Mouse (Mus musculus): Measurements from ENCODE around the gene Grid1. TPM values are rescaled to one million over a fixed set of nuclear protein-coding genes. Genes with fewer than 3 reads are reported as not detected.

The Grid1 gene
- polyA plus RNA-seq, 1 experiment = not detected

DNA sequence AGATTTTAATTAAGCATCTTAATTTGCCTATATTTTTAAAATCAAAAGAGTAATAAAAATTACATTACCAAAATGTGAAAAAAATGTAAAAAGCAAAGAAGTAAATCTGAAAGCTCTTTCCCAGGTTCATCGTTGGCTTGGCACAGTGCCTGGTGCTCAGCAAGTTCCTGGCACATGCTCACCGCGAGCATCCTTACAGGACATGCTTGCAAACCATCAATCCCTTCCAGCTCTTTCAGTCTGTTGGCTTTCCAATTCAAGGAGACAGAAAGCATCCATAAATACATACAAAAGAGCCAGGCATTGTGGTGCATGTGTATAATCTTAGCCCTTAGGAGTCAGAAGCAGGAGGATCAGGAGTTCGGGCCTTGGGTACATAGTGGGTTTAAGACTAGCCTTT lies 430.5 kb downstream of the Grid1 start:
- 73% methylated on average over 4 of the region's 4 CpGs for WGBS
- Histone ChIP-seq H3K4me3 (ENCODE audit: insufficient read depth, low read depth, low read length) (no peak overlapping the region), H3K27ac (ENCODE audit: insufficient read depth, low read depth, low read length) (no peak overlapping the region), H3K4me1 (ENCODE audit: control insufficient read depth, insufficient read depth, low read length) (no peaks in the 10 kb centered on the region)
- no peak for TF ChIP-seq CTCF (IDR thresholded peaks at IDR 0.05; ENCODE audit: insufficient read depth, low read depth, low read length)
- TF ChIP-seq POLR2A (IDR thresholded peaks at IDR 0.05; ENCODE audit: insufficient read depth, low read depth, low read length) = no peak

- no peaks in the 10 kb centered on the region for H3K4me1 ChIP-seq (ENCODE audit: control insufficient read depth, insufficient read depth, low read length)
- no peak overlapping the region for H3K27ac ChIP-seq (ENCODE audit: insufficient read depth, low read depth, low read length)
- TF ChIP-seq CTCF (IDR thresholded peaks at IDR 0.05; ENCODE audit: insufficient read depth, low read depth, low read length) = no peak
- no peak for TF ChIP-seq POLR2A (IDR thresholded peaks at IDR 0.05; ENCODE audit: insufficient read depth, low read depth, low read length)
- H3K4me3 ChIP-seq (ENCODE audit: insufficient read depth, low read depth, low read length) = no peak overlapping the region
- WGBS = 79% methylated on average over 2 of the region's 2 CpGs
These were observed 434.6 kb downstream of the Grid1 start for GRCm38 (mm10) chr14:35254477-35254876.

GRCm38 (mm10) chr14:35270260-35270659 lies 450.4 kb downstream of the Grid1 start:
- TF ChIP-seq CTCF (IDR thresholded peaks at IDR 0.05; ENCODE audit: insufficient read depth, low read depth, low read length) (no peak), POLR2A (IDR thresholded peaks at IDR 0.05; ENCODE audit: insufficient read depth, low read depth, low read length) (no peak)
- no peak overlapping the region for H3K27ac ChIP-seq (ENCODE audit: insufficient read depth, low read depth, low read length)
- H3K4me1 ChIP-seq (ENCODE audit: control insufficient read depth, insufficient read depth, low read length) = no peaks in the 10 kb centered on the region
- WGBS = 26% methylated on average over 4 of the region's 4 CpGs
- H3K4me3 ChIP-seq (ENCODE audit: insufficient read depth, low read depth, low read length) = no peak overlapping the region

GRCm38 (mm10) chr14:35309201-35309600 lies 489.3 kb downstream of the Grid1 start:
- TF ChIP-seq POLR2A (IDR thresholded peaks at IDR 0.05; ENCODE audit: insufficient read depth, low read depth, low read length) (no peak), CTCF (IDR thresholded peaks at IDR 0.05; ENCODE audit: insufficient read depth, low read depth, low read length) (no peak)
- Histone ChIP-seq H3K4me3 (ENCODE audit: insufficient read depth, low read depth, low read length) (no peak overlapping the region), H3K27ac (ENCODE audit: insufficient read depth, low read depth, low read length) (no peak overlapping the region), H3K4me1 (ENCODE audit: control insufficient read depth, insufficient read depth, low read length) (no peaks in the 10 kb centered on the region)
- 95% methylated on average over 7 of the region's 7 CpGs for WGBS

GRCm38 (mm10) chr14:35313380-35314299 lies 493.7 kb downstream of the Grid1 start:
- no peaks in the 10 kb centered on the region for H3K4me1 ChIP-seq (ENCODE audit: control insufficient read depth, insufficient read depth, low read length)
- TF ChIP-seq POLR2A (IDR thresholded peaks at IDR 0.05; ENCODE audit: insufficient read depth, low read depth, low read length) = no peak
- TF ChIP-seq CTCF (IDR thresholded peaks at IDR 0.05; ENCODE audit: insufficient read depth, low read depth, low read length) = no peak
- 83% methylated on average over 5 of the region's 5 CpGs for WGBS
- H3K4me3 ChIP-seq (ENCODE audit: insufficient read depth, low read depth, low read length) = no peak overlapping the region
- no peak overlapping the region for H3K27ac ChIP-seq (ENCODE audit: insufficient read depth, low read depth, low read length)

DNA sequence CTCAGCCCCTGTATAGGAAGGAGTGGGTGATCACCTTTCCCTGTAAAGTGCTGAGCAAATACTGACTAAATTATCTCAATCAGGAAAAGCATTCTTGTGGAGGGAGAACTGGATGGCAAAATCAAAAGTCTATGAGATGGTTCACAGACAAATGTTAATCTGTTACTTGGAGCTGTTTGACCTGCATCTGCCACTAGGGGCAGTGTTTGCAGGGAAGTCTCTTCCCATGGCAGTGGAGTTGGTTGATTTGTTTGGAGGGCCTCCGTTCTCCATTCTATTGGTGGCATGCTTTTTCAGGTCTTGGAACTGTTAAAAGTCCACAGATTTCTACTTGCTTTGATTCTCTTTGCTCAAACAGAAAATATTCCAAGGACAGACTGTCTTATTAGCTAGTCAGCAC lies 506.4 kb downstream of the Grid1 start:
- TF ChIP-seq POLR2A (IDR thresholded peaks at IDR 0.05; ENCODE audit: insufficient read depth, low read depth, low read length) (no peak), CTCF (IDR thresholded peaks at IDR 0.05; ENCODE audit: insufficient read depth, low read depth, low read length) (no peak)
- no peaks in the 10 kb centered on the region for H3K4me1 ChIP-seq (ENCODE audit: control insufficient read depth, insufficient read depth, low read length)
- no peak overlapping the region for H3K27ac ChIP-seq (ENCODE audit: insufficient read depth, low read depth, low read length)
- no peak overlapping the region for H3K4me3 ChIP-seq (ENCODE audit: insufficient read depth, low read depth, low read length)
- 84% methylated on average over 1 of the region's 1 CpGs for WGBS

GRCm38 (mm10) chr14:35336561-35336960 lies 516.7 kb downstream of the Grid1 start:
- Histone ChIP-seq H3K4me1 (ENCODE audit: control insufficient read depth, insufficient read depth, low read length) (no peaks in the 10 kb centered on the region), H3K4me3 (ENCODE audit: insufficient read depth, low read depth, low read length) (no peak overlapping the region), H3K27ac (ENCODE audit: insufficient read depth, low read depth, low read length) (no peak overlapping the region)
- WGBS = 70% methylated on average over 3 of the region's 3 CpGs
- no peak for TF ChIP-seq POLR2A (IDR thresholded peaks at IDR 0.05; ENCODE audit: insufficient read depth, low read depth, low read length)
- no peak for TF ChIP-seq CTCF (IDR thresholded peaks at IDR 0.05; ENCODE audit: insufficient read depth, low read depth, low read length)

DNA sequence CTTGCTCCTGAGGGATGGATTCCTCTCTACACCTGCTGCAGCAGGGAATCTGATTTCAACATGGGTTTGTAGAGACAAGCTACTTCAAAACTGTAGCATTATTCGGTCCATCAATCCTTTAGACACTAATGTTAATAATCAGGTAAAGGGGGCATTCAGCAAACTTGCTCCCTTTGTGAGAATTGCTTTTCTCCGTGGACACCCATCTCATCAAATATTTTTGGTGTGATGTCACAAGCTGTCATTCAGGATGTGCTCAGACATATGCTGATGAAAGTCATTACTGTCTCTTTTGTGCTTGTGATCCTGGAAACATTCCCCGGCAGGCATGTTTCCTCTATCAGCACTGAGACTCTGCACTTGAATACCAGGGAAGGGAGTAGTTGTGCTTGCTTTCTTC lies 536.1 kb downstream of the Grid1 start:
- Histone ChIP-seq H3K4me1 (ENCODE audit: control insufficient read depth, insufficient read depth, low read length) (no peaks in the 10 kb centered on the region), H3K4me3 (ENCODE audit: insufficient read depth, low read depth, low read length) (no peak overlapping the region), H3K27ac (ENCODE audit: insufficient read depth, low read depth, low read length) (no peak overlapping the region)
- no peak for TF ChIP-seq POLR2A (IDR thresholded peaks at IDR 0.05; ENCODE audit: insufficient read depth, low read depth, low read length)
- no peak for TF ChIP-seq CTCF (IDR thresholded peaks at IDR 0.05; ENCODE audit: insufficient read depth, low read depth, low read length)
- WGBS = 78% methylated on average over 3 of the region's 3 CpGs

- Histone ChIP-seq H3K4me1 (ENCODE audit: control insufficient read depth, insufficient read depth, low read length) (no peaks in the 10 kb centered on the region), H3K4me3 (ENCODE audit: insufficient read depth, low read depth, low read length) (no peak overlapping the region), H3K27ac (ENCODE audit: insufficient read depth, low read depth, low read length) (no peak overlapping the region)
- no peak for TF ChIP-seq CTCF (IDR thresholded peaks at IDR 0.05; ENCODE audit: insufficient read depth, low read depth, low read length)
- TF ChIP-seq POLR2A (IDR thresholded peaks at IDR 0.05; ENCODE audit: insufficient read depth, low read depth, low read length) = no peak
- 92% methylated on average over 6 of the region's 6 CpGs for WGBS
These were observed 536.7 kb downstream of the Grid1 start for GRCm38 (mm10) chr14:35356480-35357085.
